Mouse (Mus musculus): ENCODE measurements around the gene Csf2rb.
A peak's percentile ranks its signal among the peaks of the same experiment; 100 is the strongest.
"Not testable (repeated sequence)": the region's sequence is repeated elsewhere in the genome, so short reads cannot be mapped to it uniquely, and the experiment has no call there.

Gene Csf2rb

DNA sequence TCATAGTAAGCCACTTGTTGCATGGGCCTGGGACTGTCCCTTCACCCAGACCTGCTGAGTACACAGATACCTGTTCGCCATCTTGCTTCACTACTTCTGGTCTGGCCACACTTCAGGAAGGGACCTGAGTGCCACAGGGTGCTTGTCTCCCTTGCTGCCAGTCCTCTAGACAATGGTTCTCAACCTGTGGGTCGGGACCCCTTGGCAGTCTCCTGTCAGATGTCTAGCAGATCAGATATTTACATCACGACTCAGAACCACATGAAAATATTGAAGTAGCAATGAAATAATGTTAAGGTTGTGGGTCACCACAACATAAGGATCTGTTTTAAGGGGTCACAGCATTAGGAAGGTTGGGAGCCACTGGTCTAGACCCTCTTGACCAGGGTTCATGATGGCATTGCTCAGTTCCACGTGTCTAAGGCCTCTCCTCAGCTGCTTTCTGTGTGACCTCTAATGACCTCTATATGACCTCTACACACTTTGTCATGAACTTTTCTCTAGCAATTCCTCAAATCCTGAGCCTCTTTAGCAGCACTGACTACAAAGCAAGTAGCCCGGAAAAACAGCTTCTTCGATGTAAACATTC lies 2.3 kb downstream of the Csf2rb start:
- not testable (repeated sequence) for DNase-seq (ENCODE audit: low spot score in 2 of 2)

DNA sequence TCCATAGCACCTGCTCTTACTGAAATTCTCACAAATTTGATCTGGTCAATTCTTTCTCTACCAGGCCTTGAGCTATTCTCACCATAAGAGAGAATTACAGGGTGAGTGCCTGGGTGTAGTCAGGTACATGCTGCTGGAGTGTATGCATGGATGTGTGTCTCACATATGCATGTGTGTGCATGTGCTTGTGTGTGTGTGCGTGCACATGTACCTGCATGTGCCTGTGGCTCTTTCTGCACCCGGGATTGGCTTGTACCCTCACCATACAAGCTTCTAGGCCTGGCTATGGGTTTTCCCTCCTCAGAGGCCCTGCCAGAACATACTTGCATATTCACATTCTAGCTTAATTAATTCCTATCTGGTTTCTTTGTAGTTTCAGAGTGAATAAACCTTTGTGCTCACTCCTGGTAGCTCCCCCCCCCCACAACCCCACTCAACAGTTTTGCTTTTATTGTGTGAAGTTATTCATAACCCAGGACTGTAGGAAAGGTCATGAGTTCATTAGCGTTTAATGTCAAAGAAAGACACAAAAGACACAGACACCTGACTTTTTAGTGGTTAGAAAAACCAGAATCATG lies 3.1 kb downstream of the Csf2rb start:
- no peak for DNase-seq (ENCODE audit: low spot score in 2 of 2)

DNA sequence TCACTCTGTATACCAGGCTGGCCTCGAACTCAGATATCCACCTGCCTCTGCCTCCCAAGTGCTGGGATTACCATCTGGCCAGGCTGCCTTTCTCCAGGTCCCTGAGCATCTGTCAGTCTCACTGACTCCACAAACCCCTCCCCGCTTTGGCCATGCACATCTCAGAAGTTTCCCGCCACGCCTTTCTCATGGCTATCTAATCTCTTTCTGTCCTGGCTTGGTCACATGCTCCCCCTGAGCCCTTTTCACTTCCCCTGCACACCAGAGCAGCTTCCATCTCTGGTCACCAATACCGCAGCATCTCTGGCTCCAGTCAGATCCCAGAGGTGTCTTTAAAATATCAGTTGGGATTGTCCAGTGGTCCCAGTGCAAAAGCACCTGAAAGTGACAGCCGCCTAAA lies 4.4 kb downstream of the Csf2rb start:
- DNase-seq (ENCODE audit: low spot score in 2 of 2), result not testable (repeated sequence)

DNA sequence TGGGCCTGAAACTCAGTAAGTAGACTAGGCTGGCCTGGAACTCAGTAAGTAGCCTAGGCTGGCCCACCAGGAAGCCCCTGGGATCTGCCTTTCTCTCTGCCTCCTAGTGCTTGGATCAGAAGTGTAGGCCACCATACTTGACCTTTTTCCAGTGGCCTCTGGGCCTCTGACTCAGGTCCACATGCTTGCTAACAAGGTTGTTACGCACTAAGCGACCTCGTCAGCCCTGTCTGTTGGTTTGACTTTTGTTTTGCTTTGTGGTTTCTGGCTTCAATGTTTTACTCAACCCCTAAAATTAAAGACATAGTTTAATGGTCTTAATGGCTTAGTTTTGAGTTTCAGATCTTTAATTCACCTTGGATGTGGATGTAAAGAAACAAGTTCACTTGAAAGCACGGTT lies 5.2 kb downstream of the Csf2rb start:
- no peak for DNase-seq (ENCODE audit: low spot score in 2 of 2)

DNA sequence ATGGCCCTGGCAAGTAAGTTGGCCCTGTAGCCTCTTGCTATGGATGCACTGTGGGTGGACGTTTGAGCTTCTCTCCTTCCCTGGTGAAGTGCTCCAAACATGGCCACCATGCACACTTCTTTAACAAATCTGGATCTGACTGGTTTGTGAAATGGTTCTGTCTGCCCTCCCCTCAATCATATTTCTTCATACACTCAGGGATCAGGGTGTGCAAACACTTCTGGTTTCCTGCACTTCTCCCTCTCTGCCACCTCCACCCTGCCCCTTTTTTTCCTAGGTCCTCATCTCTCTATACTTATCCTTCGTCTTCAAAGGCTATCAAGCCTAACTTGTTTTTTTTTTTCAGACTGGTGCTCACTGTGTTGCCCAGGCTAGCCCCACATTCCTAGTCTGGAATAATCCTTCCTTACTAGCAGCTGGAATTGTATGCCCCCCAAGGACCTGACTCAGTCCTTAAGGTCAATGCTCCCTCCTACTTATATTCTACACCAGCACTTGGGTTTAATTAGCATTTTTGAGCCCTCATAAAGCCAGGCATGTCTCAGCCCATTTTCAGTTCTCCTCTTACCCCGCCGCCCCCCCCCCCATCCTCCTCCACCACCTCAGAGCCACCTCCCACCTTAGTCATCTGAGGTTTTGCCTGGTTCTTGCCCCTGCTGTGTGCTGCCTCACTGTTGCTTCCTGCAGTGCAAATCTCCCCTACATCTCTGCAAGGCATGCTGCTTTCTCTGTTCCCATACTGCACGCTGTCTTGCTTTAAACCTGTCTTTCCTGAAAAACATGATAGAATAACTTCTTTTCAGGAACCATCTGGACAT lies 6.2 kb downstream of the Csf2rb start:
- DNase-seq (ENCODE audit: low spot score in 2 of 2), result no peak

DNA sequence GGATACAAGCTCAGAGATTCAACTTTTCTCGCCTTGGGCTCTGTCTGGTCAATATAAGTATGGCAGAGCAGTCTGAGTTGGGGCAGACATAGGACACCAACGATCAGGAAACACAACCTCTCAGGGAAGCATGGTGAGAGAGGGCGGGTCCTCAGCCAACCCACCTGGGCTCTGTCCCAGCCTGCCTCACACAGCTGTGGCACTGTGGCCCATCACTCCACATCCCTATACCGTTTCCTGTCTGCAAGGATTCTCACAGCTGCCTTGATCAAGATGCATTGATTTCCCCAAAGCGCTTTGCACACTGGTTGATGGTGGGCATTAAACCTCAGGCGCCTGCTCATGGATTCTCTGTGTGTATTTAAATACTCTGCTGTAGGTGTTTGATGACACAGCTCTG lies 7.4 kb downstream of the Csf2rb start:
- no peak for DNase-seq (ENCODE audit: low spot score in 2 of 2)

DNA sequence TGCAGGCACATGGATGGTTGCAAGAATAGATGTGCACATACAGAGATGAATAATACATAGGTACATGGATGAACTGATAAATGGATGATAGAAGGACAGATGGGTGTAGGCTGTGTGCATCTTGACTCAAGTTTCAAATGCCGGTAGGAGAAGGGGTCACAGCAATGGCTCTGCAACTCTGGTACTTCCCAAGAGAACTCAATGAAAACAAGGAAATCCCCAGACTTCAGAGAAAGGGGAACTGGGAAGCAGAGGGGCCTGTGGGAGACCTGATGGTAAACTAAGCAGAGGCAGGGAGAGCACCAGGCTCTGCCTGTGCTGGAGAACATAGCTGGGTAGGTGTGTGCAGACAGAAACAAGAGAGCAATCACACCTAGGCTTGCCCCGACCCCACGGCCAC lies 8.8 kb downstream of the Csf2rb start:
- DNase-seq (ENCODE audit: low spot score in 2 of 2), result no peak

DNA sequence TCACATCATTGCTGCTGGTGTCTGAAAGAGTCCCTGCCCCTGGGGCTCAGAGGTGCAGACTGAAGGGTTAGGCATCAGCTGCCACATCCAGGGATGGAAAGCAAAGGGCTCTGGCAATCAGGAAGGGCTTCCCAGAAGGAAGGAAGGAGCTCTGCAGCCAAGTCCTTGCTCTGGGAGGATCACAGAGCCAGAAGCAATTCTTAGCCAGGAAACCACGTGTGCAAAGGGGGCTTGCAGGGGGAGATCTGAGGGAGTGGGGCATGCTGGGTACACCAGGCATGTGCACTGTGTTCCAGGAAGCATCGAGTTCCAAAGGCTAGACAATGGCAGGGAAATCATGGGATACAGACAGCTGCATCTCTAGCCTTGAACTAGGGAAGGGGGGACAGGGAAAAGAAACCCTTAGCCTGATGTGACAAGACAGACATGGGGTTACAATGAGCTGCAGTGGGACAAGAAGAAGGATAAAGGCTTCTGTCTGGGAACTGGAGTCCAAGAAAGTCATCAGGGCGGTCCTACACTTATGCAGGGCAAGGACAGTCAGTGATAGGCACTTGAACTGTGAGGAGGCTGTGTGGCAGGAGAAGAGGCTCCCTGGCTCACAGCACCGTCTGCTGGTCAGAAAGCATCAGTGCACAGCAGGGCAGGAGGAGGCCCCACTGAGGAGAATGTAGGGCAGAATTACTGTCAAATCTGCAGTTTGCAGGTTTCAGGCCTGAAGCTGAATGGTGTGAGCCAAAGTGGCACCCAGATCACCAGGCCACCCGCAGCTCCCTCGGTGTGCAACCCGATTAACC lies 14.3 kb downstream of the Csf2rb start:
- peak; percentile 54 to 72 for DNase-seq (ENCODE audit: low spot score in 2 of 2)

DNA sequence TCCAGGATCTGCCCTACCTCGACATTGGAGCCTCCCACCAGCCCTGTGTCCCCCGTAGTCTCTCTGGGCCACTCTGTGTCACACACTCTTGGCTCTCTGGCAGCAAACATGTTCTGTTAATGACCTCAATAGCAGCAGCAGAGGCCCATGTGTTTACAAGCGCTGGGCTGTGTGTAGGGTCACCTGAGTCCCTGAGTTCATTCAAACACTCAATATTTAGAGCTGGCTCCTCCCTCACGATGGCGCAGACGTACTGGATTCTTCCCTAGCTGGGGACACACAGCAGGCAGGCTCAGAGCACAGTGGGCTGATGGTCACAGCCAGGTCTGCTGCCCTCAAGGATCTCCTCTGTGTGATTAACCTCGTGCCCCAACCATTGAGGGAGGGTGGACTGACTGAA lies 15.4 kb downstream of the Csf2rb start:
- DNase-seq (ENCODE audit: low spot score in 2 of 2), result not testable (repeated sequence)

DNA sequence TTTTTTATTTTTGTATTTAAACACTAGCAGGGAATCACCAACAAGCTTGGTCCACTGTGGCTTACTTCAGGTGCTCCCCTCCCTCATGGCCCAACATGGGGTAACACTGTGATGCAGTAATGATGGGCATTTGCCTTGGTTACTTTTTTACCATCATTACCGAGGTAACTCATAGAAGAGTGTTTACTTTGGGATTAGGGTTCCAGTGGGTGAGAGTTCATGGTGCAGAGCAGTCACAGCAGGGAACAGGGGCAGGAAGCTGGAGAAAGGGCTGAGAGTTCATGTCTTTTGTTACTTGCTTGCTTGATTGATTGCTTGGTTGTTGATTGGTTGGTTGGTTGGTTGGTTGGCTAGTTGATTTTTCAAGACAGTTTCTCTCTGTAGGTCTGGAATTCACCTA lies 18.1 kb downstream of the Csf2rb start:
- DNase-seq (ENCODE audit: low spot score in 2 of 2), result no peak

DNA sequence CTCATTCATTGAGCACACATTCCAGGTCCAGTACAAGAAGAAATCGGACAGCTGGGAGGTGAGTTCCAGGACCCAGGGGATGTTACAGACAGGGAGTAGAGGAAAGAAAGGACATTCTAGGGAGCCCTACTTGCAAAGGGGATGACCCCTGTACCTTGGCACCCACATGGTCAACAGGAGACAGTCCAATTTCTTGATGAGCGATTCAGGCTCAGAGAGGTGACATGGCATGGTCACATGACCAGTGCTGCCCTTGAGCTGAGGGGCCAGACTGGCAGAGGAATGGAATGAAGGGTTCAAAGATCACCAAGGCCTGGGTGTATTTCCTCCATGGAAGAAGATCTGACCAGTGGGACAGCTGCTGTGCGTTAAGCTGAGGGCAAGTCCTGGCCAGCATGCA lies 19.0 kb downstream of the Csf2rb start:
- DNase-seq (ENCODE audit: low spot score in 2 of 2), result no peak

DNA sequence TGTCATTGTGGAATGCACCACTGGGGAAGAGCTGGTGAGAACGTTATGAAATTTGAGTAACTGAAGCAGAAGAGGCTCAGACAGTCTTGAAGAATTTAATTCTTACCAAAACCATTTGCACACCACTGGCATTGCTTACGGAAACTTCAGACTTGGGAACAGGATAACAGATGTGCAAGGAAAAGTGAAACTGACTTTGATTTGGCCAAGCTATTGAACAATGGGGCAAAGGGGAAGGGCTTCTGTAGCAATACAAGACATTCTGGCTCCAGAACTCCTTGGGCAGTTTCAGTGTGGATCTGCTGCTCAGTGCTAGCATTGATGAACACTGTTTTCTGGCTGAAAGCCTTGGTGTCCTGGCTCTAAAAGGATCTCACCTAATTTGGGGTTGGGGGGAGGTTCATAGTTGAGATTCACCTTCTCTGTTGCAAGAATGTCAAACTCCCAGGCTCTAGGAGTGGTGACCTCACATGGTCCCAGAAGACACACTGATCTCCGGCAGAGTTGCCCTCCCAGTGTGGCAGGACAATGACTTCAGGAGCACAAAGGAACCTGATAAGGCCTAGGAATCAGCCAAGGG lies 26.1 kb downstream of the Csf2rb start:
- DNase-seq (ENCODE audit: low spot score in 2 of 2), result no peak

DNA sequence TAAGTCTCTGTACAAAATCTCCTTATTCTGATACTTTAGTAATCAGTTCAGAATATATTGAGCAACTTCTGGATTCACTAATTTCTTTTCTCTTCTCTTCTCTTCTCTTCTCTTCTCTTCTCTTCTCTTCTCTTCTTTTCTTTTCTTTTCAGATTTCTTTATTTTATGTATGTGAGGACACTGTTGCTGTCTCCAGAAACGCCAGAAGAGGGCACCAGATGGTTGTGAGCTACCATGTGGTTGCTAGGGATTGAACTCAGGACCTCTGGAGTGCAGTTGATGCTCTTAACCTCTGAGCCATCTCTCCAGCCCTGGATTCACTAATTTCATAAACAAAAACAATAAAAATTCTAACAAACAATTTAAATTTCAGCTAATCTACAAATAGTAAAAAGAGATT lies 29.4 kb downstream of the Csf2rb start:
- peak in 1 of 2 experiments; percentile 42 for DNase-seq (ENCODE audit: low spot score in 2 of 2)

DNA sequence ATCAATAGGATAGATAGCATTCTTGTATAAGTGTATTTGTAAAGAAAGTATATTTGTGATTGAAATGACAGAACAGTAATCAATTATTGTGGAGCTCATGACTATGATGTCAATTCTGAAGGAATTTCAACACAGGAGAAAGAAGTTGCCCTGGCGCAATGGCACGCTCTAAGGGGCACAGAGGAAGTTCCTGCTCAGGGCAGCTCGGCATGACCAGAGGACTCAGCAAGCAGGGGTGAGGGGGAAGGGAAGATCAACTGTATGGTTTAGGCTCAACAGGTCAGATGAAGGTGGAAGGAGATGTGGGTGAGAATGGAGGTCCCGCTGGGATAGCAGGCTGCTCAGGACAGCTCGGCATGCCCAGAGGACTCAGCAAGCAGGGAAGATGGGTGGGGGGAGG lies 30.0 kb downstream of the Csf2rb start:
- no peak for DNase-seq (ENCODE audit: low spot score in 2 of 2)

DNA sequence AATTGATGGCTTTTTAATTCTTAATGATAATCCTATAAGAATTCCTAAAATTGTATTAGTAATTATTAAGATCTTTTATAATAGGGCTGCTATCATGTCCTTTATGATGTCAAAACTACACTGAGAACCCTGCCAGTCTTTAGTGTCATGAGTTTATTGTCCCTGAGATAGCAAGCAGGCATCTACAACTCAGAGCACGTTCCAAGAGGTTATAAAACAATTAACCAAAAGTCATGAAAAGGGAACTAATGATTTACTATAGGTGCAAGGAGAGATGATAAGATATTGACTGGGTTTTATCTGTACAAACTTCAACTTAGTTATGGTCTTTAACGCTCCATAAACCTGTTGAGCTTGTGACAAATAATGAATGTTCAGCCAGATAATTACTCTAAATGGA lies 40.4 kb downstream of the Csf2rb start:
- no peak for DNase-seq (ENCODE audit: low spot score in 2 of 2)

DNA sequence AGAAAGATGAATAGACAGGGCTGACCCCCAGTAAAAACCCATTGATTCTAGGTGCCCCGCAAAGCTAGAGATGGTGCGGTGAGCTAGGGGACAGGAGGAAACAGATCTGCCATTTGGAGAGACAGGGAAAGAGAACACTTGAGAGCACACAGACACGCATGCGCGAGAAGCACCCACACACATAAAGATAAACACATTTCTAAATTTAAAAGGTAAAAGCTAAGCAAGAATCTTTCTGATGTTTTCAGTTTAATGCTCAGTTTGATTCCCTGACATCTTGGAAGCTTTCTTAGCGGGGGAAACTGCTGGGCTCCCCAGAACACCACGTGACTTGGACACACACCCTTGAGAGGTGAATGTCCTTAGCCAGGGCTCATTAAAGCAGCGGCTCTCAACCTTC lies 41.3 kb downstream of the Csf2rb start:
- DNase-seq (ENCODE audit: low spot score in 2 of 2), result no peak

DNA sequence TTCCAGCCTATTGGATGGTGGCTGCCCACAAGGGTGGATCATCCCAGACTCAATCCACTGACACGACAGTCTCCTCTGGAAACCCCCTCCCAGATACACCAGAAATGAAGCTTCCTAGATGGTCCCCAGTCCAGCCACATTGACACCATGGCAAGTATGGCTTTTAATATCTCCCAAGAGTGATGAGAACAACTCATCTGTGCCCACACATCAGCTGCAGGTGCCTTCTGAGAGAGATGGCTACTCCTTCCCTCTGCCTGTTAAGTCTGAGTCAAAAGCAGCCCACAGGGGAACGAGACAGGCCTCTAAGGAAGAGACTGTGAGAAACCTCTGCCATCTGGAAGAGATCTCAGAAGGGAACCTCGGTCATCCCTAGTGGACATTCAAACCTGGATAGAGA lies 42.3 kb downstream of the Csf2rb start:
- DNase-seq (ENCODE audit: low spot score in 2 of 2), result no peak

DNA sequence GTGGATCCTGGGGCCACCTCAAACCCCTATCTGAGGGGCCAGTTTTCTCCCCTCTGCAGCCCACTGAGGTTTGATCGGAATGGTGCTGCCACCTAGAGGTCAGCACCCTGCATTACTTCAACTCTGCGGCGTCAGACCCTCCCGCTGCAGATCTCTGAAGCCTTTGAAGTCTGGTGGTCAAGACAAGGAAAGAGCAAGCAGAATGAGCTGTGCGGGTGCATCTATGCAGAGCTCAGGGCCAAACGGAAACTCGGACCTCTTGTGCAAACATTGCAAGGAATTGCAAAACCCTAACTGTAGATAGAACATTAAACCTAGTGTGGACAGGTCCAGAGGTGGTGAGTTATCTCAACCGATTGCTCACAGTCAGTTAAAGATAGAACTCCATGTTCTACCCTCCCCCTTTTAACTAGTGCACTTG lies 43.4 kb downstream of the Csf2rb start:
- DNase-seq (ENCODE audit: low spot score in 2 of 2), result peak; percentile 39 to 81

DNA sequence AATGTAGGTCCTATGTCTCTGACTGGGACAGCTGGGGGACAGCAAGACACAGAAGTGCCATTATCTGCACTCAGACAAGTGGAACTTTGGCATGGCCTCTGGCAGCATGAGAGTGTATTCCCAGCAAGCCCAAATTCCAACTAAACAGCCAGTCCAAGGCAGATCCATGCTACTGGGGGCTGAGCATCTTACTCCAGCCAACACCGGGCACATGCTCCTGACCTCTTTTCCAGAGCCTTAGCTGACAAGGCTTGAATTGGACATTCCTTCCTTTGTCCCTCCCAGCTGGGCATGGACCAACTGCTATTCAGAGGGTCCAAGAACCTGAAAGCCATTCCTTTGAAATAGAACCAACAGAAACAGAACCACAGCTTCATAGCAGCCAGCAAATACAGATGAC lies 44.1 kb downstream of the Csf2rb start:
- no peak for DNase-seq (ENCODE audit: low spot score in 2 of 2)

DNA sequence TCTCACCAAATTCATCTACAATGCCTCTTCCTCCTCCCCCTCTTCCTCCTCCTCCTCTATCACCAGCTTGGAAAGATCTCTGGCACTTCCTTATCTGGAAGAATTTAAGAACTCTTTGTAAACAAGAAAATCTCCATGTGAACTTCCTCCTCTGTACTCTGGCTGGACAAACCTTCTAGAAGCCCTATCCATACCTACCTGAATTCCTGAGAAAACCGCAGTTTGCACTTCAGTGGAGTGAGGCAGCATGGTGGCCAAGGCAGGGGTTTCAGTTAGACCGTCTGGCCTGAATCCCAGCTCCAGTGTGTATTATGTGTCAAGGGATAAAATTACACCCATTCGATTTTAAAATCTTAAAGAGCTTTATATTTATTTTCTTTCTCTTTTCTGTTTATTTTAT lies 47.2 kb downstream of the Csf2rb start:
- DNase-seq (ENCODE audit: low spot score in 2 of 2), result no peak

DNA sequence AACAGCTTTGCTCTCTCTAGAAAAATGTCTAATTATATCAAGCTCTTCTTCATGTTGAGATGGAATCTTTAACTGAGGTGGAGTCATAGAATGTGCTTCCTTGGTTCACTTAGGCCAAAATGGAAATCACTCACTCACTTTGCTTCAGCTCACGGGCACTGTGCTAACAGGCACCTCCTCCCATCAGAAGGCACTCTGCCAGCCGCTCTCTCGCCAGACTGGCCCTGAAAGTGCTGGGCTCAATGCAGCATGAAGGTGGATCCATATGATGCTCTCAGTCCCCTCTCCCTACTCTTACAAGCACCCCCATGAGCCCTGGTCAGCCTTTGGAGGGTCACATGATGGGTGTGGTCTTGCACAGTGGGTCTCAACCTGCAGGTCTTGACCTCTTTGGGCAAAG lies 48.7 kb downstream of the Csf2rb start:
- no peak for DNase-seq (ENCODE audit: low spot score in 2 of 2)

DNA sequence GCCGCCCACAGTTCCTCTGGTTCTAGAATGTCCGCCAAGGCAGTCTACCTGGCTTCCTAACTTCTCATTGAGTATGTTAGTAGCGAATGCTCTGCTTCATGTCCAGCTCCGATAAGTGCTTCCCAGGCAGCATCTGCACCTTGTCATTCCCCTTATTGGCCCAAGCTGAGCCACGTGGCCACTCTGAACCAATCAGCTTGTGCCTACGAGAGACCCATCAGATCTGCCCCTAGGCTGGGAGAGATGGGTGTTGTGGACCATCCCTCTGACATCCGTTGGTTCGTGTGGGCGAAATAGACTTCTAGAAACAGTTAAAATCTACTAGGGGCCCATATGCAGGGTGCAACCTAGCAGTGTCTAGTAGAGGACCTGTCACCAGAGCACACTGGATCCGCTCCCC lies 52.3 kb downstream of the Csf2rb start:
- no peak for DNase-seq (ENCODE audit: low spot score in 2 of 2)

Data from spleen, postnatal 4 days (tissue).